Mouse (Mus musculus): ENCODE results near the gene Ttll5. TPM values are rescaled to one million over a fixed set of nuclear protein-coding genes. Genes with fewer than 3 reads are reported as not detected.

Gene Ttll5
- polyA plus RNA-seq, 1 experiment from 2014 or later: 14.2 TPM

DNA sequence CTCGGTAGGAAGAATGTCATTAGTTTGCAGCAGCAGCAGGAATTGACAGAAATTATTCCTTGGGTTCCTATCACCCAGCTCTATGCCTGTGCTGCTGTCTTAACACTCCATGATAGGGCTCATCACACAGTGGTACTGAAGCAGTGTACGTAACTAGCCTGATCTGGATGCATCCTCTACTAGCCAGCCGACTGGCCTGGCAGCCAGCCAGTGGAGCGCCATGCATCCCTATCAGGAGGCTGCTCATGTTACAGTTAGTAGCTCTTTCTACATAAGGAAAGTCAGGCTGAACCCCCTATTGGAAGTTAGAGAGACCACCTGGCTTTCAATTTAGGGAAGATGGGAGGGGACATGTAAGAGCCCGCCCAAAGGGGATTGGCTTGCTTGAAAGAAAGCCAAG is 202.5 kb downstream of the Ttll5 start:
- 67% methylated on average over 5 of the region's 5 CpGs for WGBS
- Histone ChIP-seq H3K4me2 (no peak overlapping the region), H3K4me3 (no peak overlapping the region), H3K27ac (no peak overlapping the region), H3K36me3 (peaks cover 3% of the 10 kb centered on the region; the same call in 1 of the 2 replicates), H3K9ac (no peak overlapping the region), H3K9me3 (no peaks in the 10 kb centered on the region), H3K27me3 (no peaks in the 10 kb centered on the region), H3K4me1 (replicated peaks) (peaks cover 3% of the 10 kb centered on the region; the same call in 1 of the 2 replicates)
- ATAC-seq (ENCODE audit: low FRiP score): no peak

DNA sequence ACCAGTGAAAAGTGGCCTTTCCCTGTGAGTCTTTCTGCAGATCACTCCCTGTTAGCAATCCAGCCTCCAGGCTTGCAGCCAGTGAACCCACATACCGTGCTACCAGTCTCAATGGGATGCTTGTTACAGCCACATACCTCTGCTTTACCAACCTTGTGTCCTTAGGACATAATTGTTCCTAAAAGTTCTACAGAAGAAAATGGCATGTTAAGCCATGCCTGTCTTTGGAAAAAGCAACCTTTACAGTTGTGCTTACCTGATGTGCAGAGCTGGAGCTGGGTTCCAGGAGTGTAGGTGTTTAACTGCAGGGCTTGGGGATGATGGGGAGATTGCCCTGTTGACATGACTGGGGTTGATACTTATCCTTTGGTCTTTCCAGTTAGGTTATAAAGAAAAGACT is 203.3 kb downstream of the Ttll5 start:
- Histone ChIP-seq H3K9me3 (no peaks in the 10 kb centered on the region), H3K4me1 (replicated peaks) (peaks cover 3% of the 10 kb centered on the region; the same call in 1 of the 2 replicates), H3K27me3 (no peaks in the 10 kb centered on the region), H3K4me3 (no peak overlapping the region), H3K27ac (no peak overlapping the region), H3K9ac (no peak overlapping the region), H3K36me3 (peaks cover 3% of the 10 kb centered on the region; the same call in 1 of the 2 replicates), H3K4me2 (no peak overlapping the region)
- 90% methylated on average over 1 of the region's 1 CpGs for WGBS
- ATAC-seq (ENCODE audit: low FRiP score): no peak

DNA sequence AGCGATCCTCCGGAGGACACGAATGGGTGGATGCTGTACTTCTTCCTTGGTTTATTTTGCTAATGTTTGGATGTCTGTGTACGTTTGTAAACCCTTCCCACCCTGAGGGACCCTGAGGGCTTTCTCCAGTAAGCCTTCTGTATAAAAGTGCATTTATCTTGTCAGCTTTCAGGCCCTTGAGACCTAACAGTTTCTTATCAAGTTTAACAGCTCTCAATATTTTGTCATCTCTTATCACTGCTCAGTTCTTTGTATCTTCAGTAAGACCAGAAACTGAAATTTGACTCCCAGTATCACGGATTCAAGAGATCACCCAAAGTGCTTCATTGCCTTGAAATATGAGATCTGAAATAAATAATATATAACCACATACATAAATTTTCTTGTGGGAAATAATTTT is 206.5 kb downstream of the Ttll5 start:
- Histone ChIP-seq H3K4me1 (replicated peaks) (no peaks in the 10 kb centered on the region), H3K27ac (no peak overlapping the region), H3K27me3 (no peaks in the 10 kb centered on the region), H3K9ac (no peak overlapping the region), H3K9me3 (no peaks in the 10 kb centered on the region), H3K4me2 (no peak overlapping the region), H3K36me3 (no peaks in the 10 kb centered on the region), H3K4me3 (no peak overlapping the region)
- WGBS: 76% methylated on average over 5 of the region's 5 CpGs
- no peak for ATAC-seq (ENCODE audit: low FRiP score)

DNA sequence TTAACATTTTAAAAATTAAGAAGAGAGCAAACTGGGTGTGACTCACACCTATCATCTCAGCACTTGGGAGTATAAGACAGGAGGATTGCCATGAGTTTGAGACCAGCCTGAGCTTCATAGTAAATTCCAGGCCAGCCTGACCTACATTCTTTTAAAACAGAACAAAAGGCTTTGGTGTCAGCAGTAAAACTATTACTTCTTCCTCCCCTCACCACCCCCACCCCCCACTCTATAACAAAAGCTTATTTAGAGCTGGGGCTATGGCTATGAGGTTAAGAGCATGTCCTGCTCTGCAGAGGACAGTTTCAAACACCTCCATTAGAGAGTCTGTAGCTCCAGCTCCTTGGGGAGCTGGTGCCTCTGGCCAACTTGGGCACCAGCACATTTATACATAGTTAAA is 211.1 kb downstream of the Ttll5 start:
- H3K9ac ChIP-seq: no peak overlapping the region
- H3K9me3 ChIP-seq: no peaks in the 10 kb centered on the region
- no peak for ATAC-seq (ENCODE audit: low FRiP score)
- no peak overlapping the region for H3K27ac ChIP-seq
- no peaks in the 10 kb centered on the region for H3K36me3 ChIP-seq
- peaks cover 19% of the 10 kb centered on the region for H3K4me1 ChIP-seq (replicated peaks)
- no peak overlapping the region for H3K4me2 ChIP-seq
- no peak overlapping the region for H3K4me3 ChIP-seq
- H3K27me3 ChIP-seq: no peaks in the 10 kb centered on the region

DNA sequence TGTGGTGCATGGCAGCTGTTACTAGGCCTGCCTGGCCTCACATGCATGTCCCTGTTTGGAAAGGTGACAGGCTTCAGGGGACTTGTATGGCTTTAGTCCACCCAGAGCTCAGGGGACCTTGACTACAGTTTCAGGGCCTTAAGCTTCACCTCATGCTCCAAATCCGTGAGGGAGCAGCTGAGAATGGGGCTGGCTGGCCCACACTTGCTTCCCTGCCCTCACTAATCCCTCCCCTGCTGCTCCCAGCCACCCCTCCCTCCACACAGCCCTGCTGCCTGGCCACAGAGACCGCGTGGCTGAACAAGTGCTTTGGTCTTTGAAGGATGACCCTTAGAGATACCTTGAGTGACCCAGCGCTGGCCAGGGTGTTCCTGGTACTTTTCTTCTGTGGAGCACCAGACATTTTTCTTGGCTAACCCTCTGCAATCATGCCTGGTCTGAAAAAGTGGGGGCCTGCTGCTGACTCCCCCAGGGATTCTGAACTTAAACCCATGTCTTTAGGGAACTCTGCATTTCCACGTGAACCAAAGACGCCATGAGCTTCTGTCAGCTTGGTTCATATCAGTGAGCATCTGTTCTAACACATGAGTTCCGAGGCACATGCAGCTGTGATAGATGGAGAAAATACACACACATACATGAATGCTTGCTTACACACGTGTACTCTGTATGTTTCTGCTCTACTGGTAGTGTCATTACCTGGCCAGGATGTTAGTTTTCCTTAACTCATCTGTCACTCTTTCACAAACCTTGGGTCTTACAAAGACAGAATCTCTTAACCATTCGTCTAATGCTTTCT is 212.1 kb downstream of the Ttll5 start:
- ATAC-seq (ENCODE audit: low FRiP score): no peak
- no peaks in the 10 kb centered on the region for H3K36me3 ChIP-seq
- peak overlapping the region; percentile 53 for H3K27ac ChIP-seq
- H3K9me3 ChIP-seq: no peaks in the 10 kb centered on the region
- H3K4me2 ChIP-seq: no peak overlapping the region
- no peaks in the 10 kb centered on the region for H3K27me3 ChIP-seq
- no peak overlapping the region for H3K4me3 ChIP-seq
- 48% methylated on average over 9 of the region's 9 CpGs for WGBS
- H3K4me1 ChIP-seq (replicated peaks): peaks cover 19% of the 10 kb centered on the region
- H3K9ac ChIP-seq: no peak overlapping the region

DNA sequence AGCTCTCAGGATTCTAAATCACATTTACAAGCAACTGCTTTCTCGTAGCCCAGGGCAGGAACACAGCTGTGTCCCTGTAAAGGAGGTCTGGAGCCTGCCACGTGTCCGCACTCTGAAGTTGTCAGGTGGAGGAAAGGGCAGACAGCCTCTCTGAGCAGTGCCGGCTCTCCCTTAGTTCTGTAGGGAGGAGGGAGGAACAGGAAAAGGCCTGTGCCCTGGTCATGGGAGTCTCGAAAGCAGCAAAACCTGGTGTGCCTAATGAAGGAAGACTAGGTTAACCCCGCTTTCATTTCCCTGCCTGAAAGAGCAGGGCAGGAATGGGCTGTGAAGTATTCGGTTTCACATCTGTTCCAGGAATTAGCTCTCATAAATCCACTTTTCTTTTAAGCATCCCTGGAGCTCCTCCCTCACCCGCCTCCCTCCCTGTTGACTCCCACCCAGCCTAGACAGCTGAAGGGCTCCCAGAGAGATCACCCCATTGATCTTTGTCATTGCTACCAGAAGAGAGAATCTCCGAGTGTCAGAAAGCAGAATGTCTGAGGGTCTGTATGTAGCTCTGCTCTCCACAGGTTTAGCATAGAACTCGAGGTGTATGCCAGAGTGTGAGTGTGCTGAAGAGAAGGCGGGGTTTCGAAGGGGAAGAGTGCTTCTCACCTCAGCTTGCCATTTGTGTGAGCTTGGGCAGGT is 212.9 kb downstream of the Ttll5 start:
- H3K27me3 ChIP-seq: no peaks in the 10 kb centered on the region
- H3K9ac ChIP-seq: 0 out of 2 replicates have a peak overlapping the region, but pooled peaks have one; percentile 35
- H3K4me1 ChIP-seq (replicated peaks): peaks cover 19% of the 10 kb centered on the region
- peaks cover 1% of the 10 kb centered on the region; the same call in 1 of the 2 replicates for H3K36me3 ChIP-seq
- ATAC-seq (ENCODE audit: low FRiP score): peak; percentile 54; the same call in 1 of the 2 replicates
- H3K9me3 ChIP-seq: no peaks in the 10 kb centered on the region
- no peak overlapping the region for H3K4me3 ChIP-seq
- WGBS: 27% methylated on average over 12 of the region's 12 CpGs
- peak overlapping the region; percentile 53 for H3K27ac ChIP-seq
- no peak overlapping the region for H3K4me2 ChIP-seq

DNA sequence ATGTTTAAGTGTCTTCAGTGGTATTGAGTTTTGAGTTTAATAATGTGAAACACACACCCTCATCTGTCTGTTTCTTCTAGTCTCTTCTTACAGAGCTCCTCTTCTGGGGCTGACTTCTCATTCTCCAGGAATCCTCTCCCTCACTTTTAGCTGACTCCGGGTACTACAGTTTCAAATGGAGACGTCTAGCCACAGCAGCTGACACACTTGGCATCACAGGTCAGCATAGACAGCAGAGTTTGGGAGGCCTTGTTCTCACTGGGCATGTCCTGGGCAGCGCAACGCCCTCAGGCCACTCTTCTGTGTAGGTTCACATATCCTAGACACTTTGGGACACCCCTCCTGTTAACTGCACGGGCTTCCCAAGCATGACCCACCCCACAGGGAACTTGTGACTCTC is 214.6 kb downstream of the Ttll5 start:
- H3K4me2 ChIP-seq: no peak overlapping the region
- no peak overlapping the region for H3K9ac ChIP-seq
- H3K27me3 ChIP-seq: no peaks in the 10 kb centered on the region
- no peak overlapping the region for H3K27ac ChIP-seq
- no peak overlapping the region for H3K4me3 ChIP-seq
- peaks cover 16% of the 10 kb centered on the region for H3K36me3 ChIP-seq
- WGBS: 79% methylated on average over 5 of the region's 5 CpGs
- peaks cover 19% of the 10 kb centered on the region for H3K4me1 ChIP-seq (replicated peaks)
- no peak for ATAC-seq (ENCODE audit: low FRiP score)
- 0 out of 2 replicates have a peak, but pooled peaks cover 5% of the 10 kb centered on the region for H3K9me3 ChIP-seq

DNA sequence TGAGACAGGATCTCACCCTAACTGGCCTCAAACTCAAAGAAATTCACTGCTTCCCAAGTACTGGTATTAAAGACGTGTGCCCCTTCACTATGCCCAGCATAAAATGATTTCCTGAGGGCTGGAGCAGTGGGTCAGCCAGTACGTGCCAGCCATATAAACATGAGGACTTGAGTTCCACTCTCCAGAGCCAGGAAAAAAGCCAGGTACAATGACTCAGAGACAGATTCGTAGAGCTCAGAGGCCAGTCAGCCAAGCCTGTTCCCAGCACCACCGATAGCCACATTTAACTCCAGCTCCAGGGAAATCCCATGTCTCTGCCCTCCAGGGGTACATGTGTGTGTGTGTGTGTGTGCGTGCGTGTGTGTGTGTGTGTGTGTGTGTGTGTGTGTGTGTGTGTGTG is 215.3 kb downstream of the Ttll5 start:
- ATAC-seq (ENCODE audit: low FRiP score): no peak
- no peak overlapping the region for H3K9ac ChIP-seq
- no peak overlapping the region for H3K4me2 ChIP-seq
- 0 out of 2 replicates have a peak, but pooled peaks cover 5% of the 10 kb centered on the region for H3K9me3 ChIP-seq
- peaks cover 19% of the 10 kb centered on the region for H3K4me1 ChIP-seq (replicated peaks)
- no peaks in the 10 kb centered on the region for H3K27me3 ChIP-seq
- 84% methylated on average over 6 of the region's 6 CpGs for WGBS
- no peak overlapping the region for H3K4me3 ChIP-seq
- H3K36me3 ChIP-seq: peaks cover 16% of the 10 kb centered on the region
- no peak overlapping the region for H3K27ac ChIP-seq

DNA sequence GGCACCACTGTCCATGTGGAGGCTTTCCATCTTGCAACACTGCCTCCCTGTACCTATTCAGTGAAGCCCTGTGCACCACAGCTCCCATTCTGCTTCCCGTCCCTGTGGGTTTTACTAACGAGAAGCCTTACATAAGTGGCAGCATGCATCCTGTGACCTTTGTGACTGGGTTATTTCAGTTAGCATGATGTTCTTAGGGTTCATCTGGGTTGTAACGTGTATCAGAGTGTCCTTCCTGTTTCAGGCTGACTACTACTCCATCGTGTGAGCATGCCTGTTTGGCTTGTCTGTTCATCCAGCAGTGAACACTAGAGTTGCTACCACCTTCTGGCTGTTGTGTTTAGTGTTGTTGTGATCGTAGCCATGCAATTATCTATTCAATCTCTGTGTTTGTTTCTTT is 221.7 kb downstream of the Ttll5 start:
- no peak for ATAC-seq (ENCODE audit: low FRiP score)
- Histone ChIP-seq H3K4me1 (replicated peaks) (no peaks in the 10 kb centered on the region), H3K27me3 (no peaks in the 10 kb centered on the region), H3K9ac (no peak overlapping the region), H3K36me3 (peaks cover 16% of the 10 kb centered on the region), H3K4me3 (no peak overlapping the region), H3K4me2 (no peak overlapping the region), H3K9me3 (0 out of 2 replicates have a peak, but pooled peaks cover 5% of the 10 kb centered on the region), H3K27ac (no peak overlapping the region)
- 82% methylated on average over 5 of the region's 5 CpGs for WGBS

DNA sequence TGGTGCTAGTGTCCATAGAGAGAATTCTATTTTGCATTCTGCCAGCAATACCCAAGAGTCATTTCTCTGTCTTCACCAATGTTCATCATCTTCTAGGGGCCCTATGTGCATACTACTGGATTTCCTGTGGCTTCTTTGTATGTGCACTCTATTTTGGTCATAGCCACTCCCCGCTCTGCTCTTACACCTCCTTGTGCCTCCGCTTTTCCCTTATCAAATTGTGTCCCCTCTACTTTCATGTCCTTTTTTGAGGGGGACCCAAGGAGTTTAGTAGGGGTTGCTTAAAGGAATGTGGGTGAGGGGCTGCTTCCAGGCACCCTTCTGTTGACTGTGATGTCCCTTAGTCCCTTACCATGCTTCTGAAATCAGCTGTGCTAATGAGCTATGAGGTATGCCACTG is 222.3 kb downstream of the Ttll5 start:
- no peak overlapping the region for H3K27ac ChIP-seq
- no peak overlapping the region for H3K4me3 ChIP-seq
- no peaks in the 10 kb centered on the region for H3K27me3 ChIP-seq
- H3K4me2 ChIP-seq: no peak overlapping the region
- no peaks in the 10 kb centered on the region for H3K4me1 ChIP-seq (replicated peaks)
- 0 out of 2 replicates have a peak, but pooled peaks cover 5% of the 10 kb centered on the region for H3K9me3 ChIP-seq
- peaks cover 16% of the 10 kb centered on the region for H3K36me3 ChIP-seq
- 93% methylated on average over 2 of the region's 2 CpGs for WGBS
- no peak overlapping the region for H3K9ac ChIP-seq
- ATAC-seq (ENCODE audit: low FRiP score): no peak

DNA sequence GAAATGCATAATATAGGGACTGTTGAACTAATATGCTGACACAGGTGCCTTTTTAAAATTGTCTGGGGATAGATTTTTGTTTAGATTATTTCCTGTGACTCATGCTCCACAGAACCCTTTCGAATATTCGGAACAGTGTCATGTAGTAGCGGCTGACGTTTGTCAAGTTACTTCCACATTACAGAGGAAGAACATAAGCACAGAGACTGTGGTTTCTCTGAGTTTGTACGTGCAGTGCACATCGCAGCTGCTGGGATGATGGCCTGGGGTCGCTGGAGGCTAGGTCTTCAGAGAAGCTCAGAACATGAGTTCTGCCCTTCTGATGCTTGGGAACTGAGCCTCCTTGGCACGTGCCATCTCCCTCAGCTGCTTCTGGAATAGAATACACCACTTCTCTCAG is 222.9 kb downstream of the Ttll5 start:
- 90% methylated on average over 8 of the region's 8 CpGs for WGBS
- Histone ChIP-seq H3K27ac (no peak overlapping the region), H3K27me3 (no peaks in the 10 kb centered on the region), H3K4me3 (no peak overlapping the region), H3K36me3 (peaks cover 14% of the 10 kb centered on the region), H3K9me3 (0 out of 2 replicates have a peak, but pooled peaks cover 5% of the 10 kb centered on the region), H3K4me2 (no peak overlapping the region), H3K4me1 (replicated peaks) (no peaks in the 10 kb centered on the region), H3K9ac (no peak overlapping the region)
- no peak for ATAC-seq (ENCODE audit: low FRiP score)

DNA sequence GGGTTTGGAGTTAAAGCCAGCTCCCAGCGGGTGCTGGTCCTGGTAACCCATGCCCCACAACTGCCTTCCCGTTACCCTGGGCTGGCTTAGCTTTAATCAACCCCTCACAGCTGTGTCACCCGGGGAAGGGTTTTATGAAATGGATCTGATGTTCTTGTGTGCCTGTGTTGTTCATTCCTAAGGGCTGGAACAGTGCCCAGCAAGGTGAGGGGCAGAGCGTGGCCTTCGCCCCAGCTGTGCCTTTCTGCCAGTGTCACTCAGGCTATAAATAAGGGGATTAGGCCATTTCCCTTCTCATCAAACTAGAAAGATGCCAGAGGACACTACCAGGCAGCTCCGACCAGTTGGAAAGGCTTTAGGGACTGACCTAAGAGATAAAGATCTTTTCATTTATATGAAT is 225.4 kb downstream of the Ttll5 start:
- no peaks in the 10 kb centered on the region for H3K36me3 ChIP-seq
- 80% methylated on average over 6 of the region's 6 CpGs for WGBS
- no peak overlapping the region for H3K27ac ChIP-seq
- no peaks in the 10 kb centered on the region for H3K9me3 ChIP-seq
- no peak overlapping the region for H3K4me2 ChIP-seq
- H3K9ac ChIP-seq: no peak overlapping the region
- H3K27me3 ChIP-seq: no peaks in the 10 kb centered on the region
- no peak for ATAC-seq (ENCODE audit: low FRiP score)
- H3K4me1 ChIP-seq (replicated peaks): no peaks in the 10 kb centered on the region
- no peak overlapping the region for H3K4me3 ChIP-seq
